Mouse (Mus musculus): Measurements from ENCODE around the gene Lrrc59. TPM values are rescaled to one million over a fixed set of nuclear protein-coding genes. Genes with fewer than 3 reads are reported as not detected.

Lrrc59 gene
- total and polyA plus RNA-seq, 3 experiments, result 324 to 493 (median 325) TPM

DNA sequence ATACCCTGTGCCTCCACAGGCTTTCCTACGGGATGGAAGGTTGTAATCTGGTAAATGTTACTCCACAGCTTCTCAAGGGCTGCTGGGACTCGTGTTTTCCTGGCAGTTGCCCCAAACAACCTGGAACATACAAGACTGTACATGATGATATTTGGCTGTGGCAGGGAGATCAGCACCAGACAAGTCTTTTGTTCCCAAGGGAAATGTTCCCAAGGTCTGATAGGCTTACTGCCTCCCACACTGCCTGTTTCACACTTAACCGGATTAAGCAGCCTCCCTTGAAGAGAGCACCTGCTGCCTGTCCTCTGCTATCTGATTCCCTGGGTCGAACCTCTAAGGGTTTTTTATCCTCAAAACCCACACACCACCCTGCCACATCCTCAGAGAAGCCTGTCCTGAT is 14.1 kb upstream of the Lrrc59 start:
- no peak overlapping the region for H3K9ac ChIP-seq (ENCODE audit: insufficient read depth, low read depth)
- no peaks in the 10 kb centered on the region for H3K36me3 ChIP-seq (replicated peaks in 1 of 2; ENCODE audit: control insufficient read depth in 1 of 2, insufficient read depth in 1 of 2, low read length in 1 of 2)
- DNase-seq (ENCODE audit: extremely low read depth), result no peak
- TF ChIP-seq NRF1 (IDR thresholded peaks at IDR 0.05; ENCODE audit: low read depth, low read length) (no peak), ETS1 (conservative IDR thresholded peaks at IDR 0.05; ENCODE audit: low read depth, low read length) (no peak)
- H3K9me3 ChIP-seq (replicated peaks; ENCODE audit: low read length), result peaks cover 12% of the 10 kb centered on the region
- peaks cover 2 to 14% of the 10 kb centered on the region in 2 experiments; a peak in 3 of 4 replicates for H3K4me1 ChIP-seq (ENCODE audit: control insufficient read depth in 1 of 2, insufficient read depth in 2 of 2)
- H3K4me2 ChIP-seq (ENCODE audit: insufficient read depth, low read depth, poor library complexity, severe bottlenecking), result no peak overlapping the region
- in situ Hi-C loops (cut with MboI; ENCODE audit: low pct_ligation_motif_present, low pct_unique_long_range_greater_than_20kb, low sequenced_read_pairs) (no loop called here), dilution Hi-C loops (cut with MboI; ENCODE audit: extremely low pct_ligation_motif_present, extremely low pct_unique_long_range_greater_than_20kb, low sequenced_read_pairs) (no loop called here)
- H3K4me3 ChIP-seq (replicated peaks in 1 of 3; ENCODE audit: low read depth in 2 of 3, low read length in 2 of 3, poor library complexity in 1 of 3), result no peak overlapping the region
- H3K27ac ChIP-seq (ENCODE audit: insufficient read depth, low read depth), result no peak overlapping the region
- no peaks in the 10 kb centered on the region for H3K79me2 ChIP-seq (replicated peaks; ENCODE audit: control insufficient read depth, extremely low read depth, insufficient read depth, poor library complexity, severe bottlenecking)
- no peaks in the 10 kb centered on the region for H3K27me3 ChIP-seq (replicated peaks)

DNA sequence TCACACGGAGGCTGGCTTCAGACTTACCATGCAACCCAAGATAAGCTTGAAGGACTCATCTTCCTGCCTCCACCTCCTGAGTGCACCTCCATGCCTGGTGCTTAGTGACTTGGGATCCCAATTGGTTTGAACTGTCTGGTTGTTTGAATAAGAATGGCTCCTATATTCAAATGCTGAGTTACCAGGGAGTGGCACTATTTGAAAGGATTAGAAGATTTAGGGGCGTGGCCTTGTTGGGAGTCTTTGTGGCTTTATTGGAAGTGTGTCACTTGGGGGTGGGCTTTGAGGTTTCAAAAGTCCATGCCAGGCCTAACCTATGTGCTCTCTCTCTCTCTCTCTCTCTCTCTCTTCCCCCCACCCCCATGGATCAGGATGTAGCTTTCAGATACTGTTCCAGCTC is 11.9 kb upstream of the Lrrc59 start:
- H3K27me3 ChIP-seq (replicated peaks), result no peaks in the 10 kb centered on the region
- H3K27ac ChIP-seq (ENCODE audit: insufficient read depth, low read depth), result no peak overlapping the region
- no peaks in the 10 kb centered on the region for H3K36me3 ChIP-seq (replicated peaks in 1 of 2; ENCODE audit: control insufficient read depth in 1 of 2, insufficient read depth in 1 of 2, low read length in 1 of 2)
- in situ Hi-C loops (cut with MboI; ENCODE audit: low pct_ligation_motif_present, low pct_unique_long_range_greater_than_20kb, low sequenced_read_pairs) (no loop called here), dilution Hi-C loops (cut with MboI; ENCODE audit: extremely low pct_ligation_motif_present, extremely low pct_unique_long_range_greater_than_20kb, low sequenced_read_pairs) (no loop called here)
- no peak overlapping the region for H3K4me2 ChIP-seq (ENCODE audit: insufficient read depth, low read depth, poor library complexity, severe bottlenecking)
- peaks cover 12% of the 10 kb centered on the region for H3K9me3 ChIP-seq (replicated peaks; ENCODE audit: low read length)
- H3K79me2 ChIP-seq (replicated peaks; ENCODE audit: control insufficient read depth, extremely low read depth, insufficient read depth, poor library complexity, severe bottlenecking), result no peaks in the 10 kb centered on the region
- no peak for TF ChIP-seq NRF1 (IDR thresholded peaks at IDR 0.05; ENCODE audit: low read depth, low read length)
- no peak for TF ChIP-seq ZNF384 (IDR thresholded peaks at IDR 0.05; ENCODE audit: low read depth, low read length)
- TF ChIP-seq POLR2AphosphoS2 (IDR thresholded peaks at IDR 0.05; ENCODE audit: low read depth, low read length), result no peak
- TF ChIP-seq TBP (conservative IDR thresholded peaks at IDR 0.05; ENCODE audit: low read depth, low read length), result no peak
- no peak for TF ChIP-seq IRF4 (IDR thresholded peaks at IDR 0.05; ENCODE audit: low read depth, low read length)
- TF ChIP-seq PAX5 (IDR thresholded peaks at IDR 0.05; ENCODE audit: low read length), result no peak
- no peak for TF ChIP-seq GABPA (IDR thresholded peaks at IDR 0.05; ENCODE audit: insufficient replicate concordance, low read depth, low read length)
- TF ChIP-seq JUN (IDR thresholded peaks at IDR 0.05; ENCODE audit: insufficient read depth, low read depth, low read length), result no peak
- no peak for TF ChIP-seq ZC3H11A (IDR thresholded peaks at IDR 0.05; ENCODE audit: low read depth, low read length)
- TF ChIP-seq MAZ (IDR thresholded peaks at IDR 0.05; ENCODE audit: low read depth, low read length), result no peak
- TF ChIP-seq MAX (IDR thresholded peaks at IDR 0.05; ENCODE audit: low read length), result no peak
- TF ChIP-seq MXI1 (IDR thresholded peaks at IDR 0.05; ENCODE audit: low read depth, low read length), result no peak
- no peak for TF ChIP-seq MAFK (IDR thresholded peaks at IDR 0.05; ENCODE audit: insufficient replicate concordance, low read length)
- no peak for TF ChIP-seq CHD1 (IDR thresholded peaks at IDR 0.05; ENCODE audit: low read depth, low read length)
- TF ChIP-seq BHLHE40 (IDR thresholded peaks at IDR 0.05; ENCODE audit: low read depth, low read length), result no peak
- no peak for TF ChIP-seq SIN3A (IDR thresholded peaks at IDR 0.05; ENCODE audit: low read length)
- no peak for TF ChIP-seq ZKSCAN1 (IDR thresholded peaks at IDR 0.05; ENCODE audit: borderline replicate concordance, low read depth, low read length)
- no peak for TF ChIP-seq UBTF (IDR thresholded peaks at IDR 0.05; ENCODE audit: low read depth, low read length)
- no peak for TF ChIP-seq SMC3 (IDR thresholded peaks at IDR 0.05; ENCODE audit: low read depth, low read length)
- no peak for TF ChIP-seq TCF12 (IDR thresholded peaks at IDR 0.05; ENCODE audit: low read depth, low read length)
- H3K9ac ChIP-seq (ENCODE audit: insufficient read depth, low read depth), result no peak overlapping the region
- H3K4me3 ChIP-seq (replicated peaks in 1 of 3; ENCODE audit: low read depth in 2 of 3, low read length in 2 of 3, poor library complexity in 1 of 3), result no peak overlapping the region
- peaks cover 9 to 20% of the 10 kb centered on the region in 2 experiments for H3K4me1 ChIP-seq (ENCODE audit: control insufficient read depth in 1 of 2, insufficient read depth in 2 of 2)
- DNase-seq (ENCODE audit: extremely low read depth), result no peak
